Mouse (Mus musculus) neutrophil, adult 59 days (primary cell): ENCODE data around the gene Cebpb. TPM values are rescaled to one million over a fixed set of nuclear protein-coding genes. Genes with fewer than 3 reads are reported as not detected.

ENCODE experiments used
- total RNA-seq, 2 experiments: library from RNA; stranded (reverse); gene quantifications; 1 replicate in 1 of 2; 2 replicates in 1 of 2; pipeline ENCODE4 v1.2.4; 2023

The Cebpb gene
- 100 to 1,000 TPM; 478 to 480 TPM for total RNA-seq

GRCm38 (mm10) chr2:167688498-167689451 is at the start of gene Cebpb:
Gene Cebpb (plus strand): TSS chr2:167688915.

GRCm38 (mm10) chr2:167661270-167662203 is 27.2 kb upstream of the Cebpb start, which contains the start of gene Gm20431:
Gene Gm20431 (minus strand): TSS chr2:167661496.

DNA sequence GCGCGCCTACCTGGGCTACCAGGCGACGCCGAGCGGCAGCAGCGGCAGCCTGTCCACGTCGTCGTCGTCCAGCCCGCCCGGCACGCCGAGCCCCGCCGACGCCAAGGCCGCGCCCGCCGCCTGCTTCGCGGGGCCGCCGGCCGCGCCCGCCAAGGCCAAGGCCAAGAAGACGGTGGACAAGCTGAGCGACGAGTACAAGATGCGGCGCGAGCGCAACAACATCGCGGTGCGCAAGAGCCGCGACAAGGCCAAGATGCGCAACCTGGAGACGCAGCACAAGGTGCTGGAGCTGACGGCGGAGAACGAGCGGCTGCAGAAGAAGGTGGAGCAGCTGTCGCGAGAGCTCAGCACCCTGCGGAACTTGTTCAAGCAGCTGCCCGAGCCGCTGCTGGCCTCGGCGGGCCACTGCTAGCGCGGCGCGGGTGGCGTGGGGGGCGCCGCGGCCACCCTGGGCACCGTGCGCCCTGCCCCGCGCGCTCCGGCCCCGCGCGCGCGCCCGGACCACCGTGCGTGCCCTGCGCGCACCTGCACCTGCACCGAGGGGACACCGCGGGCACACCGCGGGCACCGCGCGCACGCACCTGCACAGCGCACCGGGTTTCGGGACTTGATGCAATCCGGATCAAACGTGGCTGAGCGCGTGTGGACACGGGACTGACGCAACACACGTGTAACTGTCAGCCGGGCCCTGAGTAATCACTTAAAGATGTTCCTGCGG is 945 bp downstream of the Cebpb start, which contains the start of gene Tmem189:
Gene Tmem189 (minus strand): TSS at position 322 of the 718 bp plus-strand sequence.

Other genes starting within 250 kb of the Cebpb start
- gene Rnf114, start 196.3 kb upstream of the Cebpb start, total RNA-seq, result 10 to 100 TPM; 55.4 to 57.7 TPM
- gene Spata2, start 196.0 kb upstream of the Cebpb start, total RNA-seq, result 10 to 100 TPM; 43.4 to 48.7 TPM
- gene Snai1, start 150.7 kb upstream of the Cebpb start, total RNA-seq, result 1 to 10 TPM; 1.8 to 2.4 TPM
- gene Ube2v1, start 56.8 kb upstream of the Cebpb start, total RNA-seq, result 10 to 100 TPM; 67.8 to 70.2 TPM
- gene Gm20431, start 27.4 kb upstream of the Cebpb start, total RNA-seq, result 10 to 100 TPM; 21.3 to 29.3 TPM
- gene Tmem189, start 907 bp downstream of the Cebpb start, total RNA-seq, result 100 to 1,000 TPM; 145 to 197 TPM
- gene Ptpn1, start 243.1 kb downstream of the Cebpb start, total RNA-seq, result 100 to 1,000 TPM; 167 to 183 TPM